Mouse (Mus musculus) neural tube, embryonic 11.5 days (tissue): ENCODE measurements around the gene Plekha7. TPM values are rescaled to one million over a fixed set of nuclear protein-coding genes. Genes with fewer than 3 reads are reported as not detected.

ENCODE experiments used
- ATAC-seq: fragments of 200-750 bp; cut with Nextera tagmentation; 2 replicates; pipeline ENCODE4 v1.8.0; 2017; ENCODE audit warnings: moderate number of reproducible peaks, mild to moderate bottlenecking, moderate TSS enrichment, moderate library complexity; ENCODE audit not compliant: insufficient read depth, low FRiP score, low TSS enrichment
- DNase-seq: peaks from one replicate; pipeline ENCODE4 v3.0.0-alpha.2; 2015; ENCODE audit warnings: low spot score
- H3K27ac ChIP-seq: fragments of 300-500 bp; sonication (generic); 2 replicates; pipeline ENCODE4 v1.5.1; 2014; ENCODE audit warnings: low read depth, mild to moderate bottlenecking, low read length
- H3K27me3 ChIP-seq: fragments of 300-500 bp; sonication (generic); 2 replicates; pipeline ENCODE4 v1.6.1; 2014; ENCODE audit warnings: mild to moderate bottlenecking, low read length, mixed read lengths; ENCODE audit not compliant: control insufficient read depth, insufficient read depth
- H3K36me3 ChIP-seq: fragments of 300-500 bp; sonication (generic); 2 replicates; pipeline ENCODE4 v1.6.1; 2014; ENCODE audit warnings: mild to moderate bottlenecking, low read length, moderate library complexity, mixed read lengths; ENCODE audit not compliant: control insufficient read depth, insufficient read depth
- H3K4me1 ChIP-seq: fragments of 300-500 bp; sonication (generic); 2 replicates; pipeline ENCODE4 v1.6.1; 2014; ENCODE audit warnings: low read length, mixed read lengths; ENCODE audit not compliant: control insufficient read depth, insufficient read depth
- H3K4me2 ChIP-seq: fragments of 300-500 bp; sonication (generic); 2 replicates; pipeline ENCODE4 v1.6.1; 2014; ENCODE audit warnings: low read depth, mild to moderate bottlenecking, moderate library complexity
- H3K4me3 ChIP-seq: fragments of 300-500 bp; sonication (generic); 2 replicates; pipeline ENCODE4 v1.5.1; 2014; ENCODE audit warnings: low read depth, low read length
- H3K9ac ChIP-seq: fragments of 300-500 bp; sonication (generic); 2 replicates; pipeline ENCODE4 v1.6.1; 2014; ENCODE audit warnings: mild to moderate bottlenecking, low read length
- H3K9me3 ChIP-seq: fragments of 300-500 bp; sonication (generic); 2 replicates; pipeline ENCODE4 v1.6.1; 2016; ENCODE audit warnings: low read length; ENCODE audit not compliant: control insufficient read depth
- WGBS: fragments of 180-500 bp; shearing (Covaris S2); extraction: QIAGEN DNeasy Blood & Tissue Kit; methylation state at CpG from one replicate; pipeline ENCODE4 v1.1.7; 2014; 5-methylcytosine and 5-hydroxymethylcytosine counted together
- polyA plus RNA-seq: library from polyadenylated mRNA; unstranded; fragments of >200 nt; fragmentation: Nextera tagmentation; extraction: Ambion mirVana; gene quantifications from 2 replicates; pipeline ENCODE4 v1.2.1, GENCODE M21; 2014

Gene Plekha7
- polyA plus RNA-seq, 1 experiment from 2014 or later, result 7.3 TPM

- Histone ChIP-seq H3K27me3 (no peaks in the 10 kb centered on the region), H3K27ac (no peak overlapping the region), H3K4me2 (no peak overlapping the region), H3K36me3 (no peaks in the 10 kb centered on the region), H3K4me1 (peaks cover 12% of the 10 kb centered on the region; the same call in 1 of the 2 replicates), H3K9me3 (no peaks in the 10 kb centered on the region), H3K9ac (no peak overlapping the region), H3K4me3 (no peak overlapping the region)
- 51% methylated on average over 8 of the region's 8 CpGs for WGBS
- ATAC-seq (no peak), DNase-seq (no peak)
Observed at GRCm38 (mm10) chr7:116208880-116209279, 99.3 kb downstream of the Plekha7 start.

GRCm38 (mm10) chr7:116206806-116207571 lies 101.2 kb downstream of the Plekha7 start:
- 63% methylated on average over 7 of the region's 7 CpGs for WGBS
- Histone ChIP-seq H3K4me1 (peaks cover 11% of the 10 kb centered on the region; the same call in 1 of the 2 replicates), H3K9ac (no peak overlapping the region), H3K27ac (no peak overlapping the region), H3K4me3 (no peak overlapping the region), H3K36me3 (no peaks in the 10 kb centered on the region), H3K4me2 (no peak overlapping the region), H3K27me3 (no peaks in the 10 kb centered on the region), H3K9me3 (no peaks in the 10 kb centered on the region)
- DNase-seq (no peak), ATAC-seq (no peak)

GRCm38 (mm10) chr7:116205451-116205850 lies 102.7 kb downstream of the Plekha7 start:
- Histone ChIP-seq H3K36me3 (no peaks in the 10 kb centered on the region), H3K4me1 (peaks cover 10% of the 10 kb centered on the region; the same call in 1 of the 2 replicates), H3K9ac (no peak overlapping the region), H3K9me3 (no peaks in the 10 kb centered on the region), H3K4me2 (no peak overlapping the region), H3K27me3 (no peaks in the 10 kb centered on the region), H3K4me3 (no peak overlapping the region), H3K27ac (no peak overlapping the region)
- no peak for DNase-seq
- no peak for ATAC-seq
- 82% methylated on average over 2 of the region's 2 CpGs for WGBS

DNA sequence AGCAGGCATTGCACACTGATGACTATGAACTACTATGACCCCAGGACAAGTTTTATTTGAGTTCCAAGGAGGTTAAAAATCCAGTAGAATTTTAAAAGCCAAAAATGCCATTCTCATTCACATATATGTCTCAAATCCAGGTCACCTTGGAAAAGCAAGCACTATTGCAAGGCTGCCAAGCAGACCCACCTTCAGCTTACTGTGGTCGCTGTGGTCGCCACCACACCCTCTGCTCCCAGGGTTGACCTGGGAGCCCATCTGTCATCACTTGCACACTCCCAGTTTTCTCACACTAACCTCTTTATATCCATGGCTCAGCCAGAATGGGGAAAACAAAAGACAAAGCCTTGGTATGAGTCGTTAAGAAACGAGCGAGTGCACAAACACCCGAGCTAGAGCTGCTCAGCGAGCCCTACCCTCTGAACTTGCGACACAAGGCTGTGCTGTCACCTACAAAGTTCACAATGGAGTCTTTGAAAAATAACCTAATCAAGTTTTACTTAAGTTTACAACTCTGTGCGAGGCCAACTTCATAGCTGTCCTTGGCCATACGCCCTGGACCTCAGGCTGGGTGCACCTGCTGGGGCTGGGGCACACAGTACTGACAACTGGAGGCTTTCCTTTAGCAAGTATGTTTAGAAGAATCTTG lies 106.0 kb downstream of the Plekha7 start:
- Histone ChIP-seq H3K4me2 (no peak overlapping the region), H3K27me3 (no peaks in the 10 kb centered on the region), H3K4me3 (no peak overlapping the region), H3K36me3 (no peaks in the 10 kb centered on the region), H3K9me3 (no peaks in the 10 kb centered on the region), H3K27ac (no peak overlapping the region), H3K4me1 (no peaks in the 10 kb centered on the region), H3K9ac (no peak overlapping the region)
- DNase-seq (no peak), ATAC-seq (no peak)
- 63% methylated on average over 10 of the region's 10 CpGs for WGBS

GRCm38 (mm10) chr7:116200951-116201351 lies 107.2 kb downstream of the Plekha7 start:
- H3K36me3 ChIP-seq, result no peaks in the 10 kb centered on the region
- H3K27ac ChIP-seq, result no peak overlapping the region
- ATAC-seq (no peak), DNase-seq (no peak)
- no peaks in the 10 kb centered on the region for H3K4me1 ChIP-seq
- no peak overlapping the region for H3K4me3 ChIP-seq
- no peak overlapping the region for H3K4me2 ChIP-seq
- no peaks in the 10 kb centered on the region for H3K27me3 ChIP-seq
- H3K9me3 ChIP-seq, result no peaks in the 10 kb centered on the region
- no peak overlapping the region for H3K9ac ChIP-seq
- WGBS, result 79% methylated on average over 1 of the region's 1 CpGs

DNA sequence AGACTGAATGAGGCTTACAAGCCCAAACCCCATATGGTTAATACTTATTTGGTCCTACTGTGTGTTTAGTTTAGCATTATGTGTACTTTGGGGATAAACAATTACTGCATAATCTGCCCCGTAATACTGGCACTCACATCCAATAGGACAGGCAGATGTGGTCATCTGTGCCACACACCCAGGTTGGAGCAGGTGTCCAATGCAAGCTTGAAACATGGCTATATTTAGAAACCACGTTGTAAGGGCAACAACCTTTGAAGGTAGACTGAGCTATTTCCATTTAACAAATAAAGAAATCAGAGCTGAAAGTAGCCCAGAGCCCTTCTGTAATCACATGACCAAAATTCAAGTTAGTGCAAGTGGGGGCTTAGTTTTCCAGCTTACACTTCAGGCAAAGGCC lies 107.6 kb downstream of the Plekha7 start:
- H3K36me3 ChIP-seq, result no peaks in the 10 kb centered on the region
- H3K4me2 ChIP-seq, result no peak overlapping the region
- no peaks in the 10 kb centered on the region for H3K9me3 ChIP-seq
- no peak overlapping the region for H3K4me3 ChIP-seq
- H3K9ac ChIP-seq, result no peak overlapping the region
- no peak overlapping the region for H3K27ac ChIP-seq
- 88% methylated on average over 2 of the region's 2 CpGs for WGBS
- no peaks in the 10 kb centered on the region for H3K4me1 ChIP-seq
- ATAC-seq (no peak), DNase-seq (no peak)
- H3K27me3 ChIP-seq, result no peaks in the 10 kb centered on the region

DNA sequence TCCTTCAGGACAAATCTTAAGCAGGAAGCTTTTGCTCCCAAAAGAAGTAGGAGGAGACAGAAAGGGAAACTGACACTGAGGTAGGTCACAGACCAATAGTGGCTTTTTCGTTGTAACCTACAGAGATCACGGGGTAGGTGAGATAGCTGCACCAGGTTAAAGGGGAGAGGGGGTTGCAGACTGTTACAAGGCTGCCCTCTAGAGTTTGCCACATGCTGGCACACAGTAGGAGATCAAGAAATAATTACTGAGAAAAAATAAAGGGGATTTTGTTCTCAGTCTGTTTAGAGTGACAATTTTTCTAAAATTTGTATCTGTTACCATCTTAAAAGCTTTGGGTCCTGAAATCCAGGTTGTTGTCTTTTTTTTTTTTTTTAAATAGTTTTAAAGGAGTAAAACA lies 109.3 kb downstream of the Plekha7 start:
- WGBS, result 55% methylated on average over 2 of the region's 2 CpGs
- no peak for ATAC-seq

DNA sequence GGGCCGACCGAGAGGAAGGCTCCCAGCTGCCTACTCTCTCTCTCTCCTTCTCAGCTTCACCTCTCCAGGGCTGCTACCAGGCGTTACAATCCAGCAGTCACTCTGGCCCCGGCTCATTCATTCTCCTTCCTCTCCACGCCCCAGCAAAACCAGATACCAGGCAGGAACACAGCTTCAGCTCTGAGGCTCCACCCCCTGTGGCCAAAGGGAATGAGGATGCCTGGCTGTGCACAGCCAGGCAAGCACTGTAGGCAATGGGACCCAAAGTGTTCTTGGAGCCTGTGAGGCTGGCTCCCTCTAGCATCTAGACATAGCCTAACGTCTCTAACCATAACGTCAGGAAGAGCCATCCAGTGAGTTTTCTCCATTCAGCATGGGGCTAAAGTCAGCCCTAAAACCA lies 109.8 kb downstream of the Plekha7 start:
- no peaks in the 10 kb centered on the region for H3K36me3 ChIP-seq
- no peaks in the 10 kb centered on the region for H3K4me1 ChIP-seq
- no peaks in the 10 kb centered on the region for H3K27me3 ChIP-seq
- H3K4me2 ChIP-seq, result no peak overlapping the region
- DNase-seq (no peak), ATAC-seq (no peak)
- 27% methylated on average over 7 of the region's 7 CpGs for WGBS
- no peaks in the 10 kb centered on the region for H3K9me3 ChIP-seq
- H3K27ac ChIP-seq, result no peak overlapping the region
- H3K4me3 ChIP-seq, result no peak overlapping the region
- H3K9ac ChIP-seq, result no peak overlapping the region

More for the DNA sequence above, 109.3 kb downstream of the Plekha7 start:
- Histone ChIP-seq H3K4me3 (no peak overlapping the region), H3K4me1 (no peaks in the 10 kb centered on the region), H3K4me2 (no peak overlapping the region), H3K36me3 (no peaks in the 10 kb centered on the region), H3K9ac (no peak overlapping the region), H3K27ac (no peak overlapping the region), H3K9me3 (no peaks in the 10 kb centered on the region), H3K27me3 (no peaks in the 10 kb centered on the region)
- DNase-seq, result no peak
